Mouse (Mus musculus): Measurements from ENCODE around the gene Ubd. TPM values are rescaled to one million over a fixed set of nuclear protein-coding genes. Genes with fewer than 3 reads are reported as not detected.
"Not testable (repeated sequence)": the region's sequence is repeated elsewhere in the genome, so short reads cannot be mapped to it uniquely, and the experiment has no call there.

Ubd gene
- polyA plus RNA-seq, 1 experiment from 2014 or later, result not detected

GRCm38 (mm10) chr17:37203206-37203916 is 9.7 kb downstream of the Ubd start:
- ATAC-seq (replicated peaks; ENCODE audit: low FRiP score, low TSS enrichment, low read depth), result peak; percentile 76; the same call in 1 of the 2 replicates
- Histone ChIP-seq H3K36me3 (ENCODE audit: control insufficient read depth, insufficient read depth, low read length) (no peaks in the 10 kb centered on the region), H3K4me3 (ENCODE audit: low read depth, low read length) (no peak overlapping the region), H3K27ac (ENCODE audit: low read depth) (no peak overlapping the region), H3K9me3 (ENCODE audit: control insufficient read depth, low read length) (no peaks in the 10 kb centered on the region), H3K4me2 (ENCODE audit: low read length) (no peak overlapping the region), H3K27me3 (replicated peaks; ENCODE audit: control insufficient read depth, insufficient read depth, low read length) (no peaks in the 10 kb centered on the region), H3K4me1 (replicated peaks; ENCODE audit: control insufficient read depth, insufficient read depth, low read length) (no peaks in the 10 kb centered on the region), H3K9ac (ENCODE audit: low read length) (no peak overlapping the region)
- WGBS, result 0% methylated on average over 4 of the region's 4 CpGs
- peak; percentile 88 for DNase-seq (ENCODE audit: low spot score)

GRCm38 (mm10) chr17:37203917-37204236 is 10.2 kb downstream of the Ubd start:
- peak; percentile 23; the same call in 1 of the 2 replicates for ATAC-seq (replicated peaks; ENCODE audit: low FRiP score, low TSS enrichment, low read depth)
- DNase-seq (ENCODE audit: low spot score), result no peak
- Histone ChIP-seq H3K9me3 (ENCODE audit: control insufficient read depth, low read length) (no peaks in the 10 kb centered on the region), H3K4me1 (replicated peaks; ENCODE audit: control insufficient read depth, insufficient read depth, low read length) (no peaks in the 10 kb centered on the region), H3K27ac (ENCODE audit: low read depth) (no peak overlapping the region), H3K4me3 (ENCODE audit: low read depth, low read length) (no peak overlapping the region), H3K36me3 (ENCODE audit: control insufficient read depth, insufficient read depth, low read length) (no peaks in the 10 kb centered on the region), H3K27me3 (replicated peaks; ENCODE audit: control insufficient read depth, insufficient read depth, low read length) (no peaks in the 10 kb centered on the region), H3K4me2 (ENCODE audit: low read length) (no peak overlapping the region), H3K9ac (ENCODE audit: low read length) (no peak overlapping the region)
- WGBS, result 32% methylated on average over 3 of the region's 3 CpGs

DNA sequence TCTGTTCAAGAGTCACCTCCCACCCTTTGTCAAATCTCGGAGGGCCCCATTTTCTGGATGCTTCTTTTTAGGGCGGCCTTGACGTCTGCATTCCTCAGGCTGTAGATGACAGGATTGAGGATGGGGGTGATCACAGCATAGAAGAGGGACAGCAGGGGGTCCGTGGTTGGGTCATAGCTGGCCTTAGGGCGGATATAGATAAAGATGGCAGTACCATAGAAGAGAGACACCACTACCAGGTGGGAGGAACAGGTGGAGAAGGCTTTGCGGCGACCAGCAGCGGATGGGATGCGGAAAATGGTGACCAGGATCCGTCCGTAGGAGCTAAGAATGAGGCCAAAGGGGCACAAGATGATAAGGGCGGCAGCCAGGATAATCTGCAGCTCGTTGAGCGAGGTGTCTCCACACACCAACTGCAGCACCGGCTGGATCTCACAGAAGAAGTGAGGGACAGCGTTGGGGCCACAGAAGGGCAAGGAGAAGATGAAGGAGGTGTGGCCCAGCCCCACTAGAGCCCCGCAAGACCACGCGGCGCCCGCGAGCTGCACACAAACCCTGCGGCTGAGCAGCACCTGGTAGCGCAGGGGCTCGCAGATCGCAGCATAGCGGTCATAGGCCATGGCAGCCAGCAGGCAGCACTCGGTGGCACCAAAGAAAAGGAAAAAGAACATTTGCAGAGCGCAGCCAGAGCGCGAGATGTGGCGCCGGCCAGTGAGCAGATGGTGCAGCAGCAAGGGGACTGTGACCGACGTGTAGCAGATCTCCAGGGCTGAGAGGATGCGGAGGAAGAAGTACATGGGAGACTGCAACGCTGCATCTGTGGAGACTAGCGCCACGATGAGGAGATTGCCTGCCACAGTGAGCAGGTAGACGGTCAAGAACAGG is 17.4 kb downstream of the Ubd start:
- H3K36me3 ChIP-seq (ENCODE audit: control insufficient read depth, insufficient read depth, low read length), result no peaks in the 10 kb centered on the region
- 18% methylated on average over 40 of the region's 40 CpGs for WGBS
- peak overlapping the region; percentile 45 for H3K4me2 ChIP-seq (ENCODE audit: low read length)
- no peak overlapping the region for H3K9ac ChIP-seq (ENCODE audit: low read length)
- ATAC-seq (replicated peaks; ENCODE audit: low FRiP score, low TSS enrichment, low read depth) (no peak), DNase-seq (ENCODE audit: low spot score) (peak; percentile 60)
- no peaks in the 10 kb centered on the region for H3K4me1 ChIP-seq (replicated peaks; ENCODE audit: control insufficient read depth, insufficient read depth, low read length)
- H3K4me3 ChIP-seq (ENCODE audit: low read depth, low read length), result peak overlapping the region; percentile 13
- H3K27me3 ChIP-seq (replicated peaks; ENCODE audit: control insufficient read depth, insufficient read depth, low read length), result peaks cover 19% of the 10 kb centered on the region
- no peak overlapping the region for H3K27ac ChIP-seq (ENCODE audit: low read depth)
- no peaks in the 10 kb centered on the region for H3K9me3 ChIP-seq (ENCODE audit: control insufficient read depth, low read length)

- Histone ChIP-seq H3K27ac (ENCODE audit: low read depth) (no peak within 1 kb of the TSS), H3K9me3 (ENCODE audit: control insufficient read depth, low read length) (no peaks in the 10 kb centered on the region), H3K36me3 (ENCODE audit: control insufficient read depth, insufficient read depth, low read length) (no peaks in the 10 kb centered on the region), H3K4me1 (replicated peaks; ENCODE audit: control insufficient read depth, insufficient read depth, low read length) (no peaks in the 10 kb centered on the region), H3K27me3 (replicated peaks; ENCODE audit: control insufficient read depth, insufficient read depth, low read length) (peaks cover 19% of the 10 kb centered on the region), H3K9ac (ENCODE audit: low read length) (no peak within 1 kb of the TSS), H3K4me2 (ENCODE audit: low read length) (no peak within 1 kb of the TSS), H3K4me3 (ENCODE audit: low read depth, low read length) (no peak within 1 kb of the TSS)
- WGBS, result 67% methylated on average over 3 of the region's 3 CpGs
- no peak for ATAC-seq (replicated peaks; ENCODE audit: low FRiP score, low TSS enrichment, low read depth)
- DNase-seq (ENCODE audit: low spot score), result no peak
These were observed 19.3 kb downstream of the Ubd start, which contains the start of gene Olfr95 for GRCm38 (mm10) chr17:37213018-37213417. Olfr95 (minus strand) TSS chr17:37213118.

GRCm38 (mm10) chr17:37218486-37218885 is 24.8 kb downstream of the Ubd start:
- Histone ChIP-seq H3K4me1 (replicated peaks; ENCODE audit: control insufficient read depth, insufficient read depth, low read length) (no peaks in the 10 kb centered on the region), H3K27ac (ENCODE audit: low read depth) (no peak overlapping the region), H3K9me3 (ENCODE audit: control insufficient read depth, low read length) (no peaks in the 10 kb centered on the region), H3K36me3 (ENCODE audit: control insufficient read depth, insufficient read depth, low read length) (no peaks in the 10 kb centered on the region), H3K4me2 (ENCODE audit: low read length) (no peak overlapping the region), H3K27me3 (replicated peaks; ENCODE audit: control insufficient read depth, insufficient read depth, low read length) (no peaks in the 10 kb centered on the region), H3K9ac (ENCODE audit: low read length) (no peak overlapping the region), H3K4me3 (ENCODE audit: low read depth, low read length) (no peak overlapping the region)
- no peak for ATAC-seq (replicated peaks; ENCODE audit: low FRiP score, low TSS enrichment, low read depth)
- DNase-seq (ENCODE audit: low spot score), result no peak
- WGBS, result 79% methylated on average over 3 of the region's 3 CpGs

DNA sequence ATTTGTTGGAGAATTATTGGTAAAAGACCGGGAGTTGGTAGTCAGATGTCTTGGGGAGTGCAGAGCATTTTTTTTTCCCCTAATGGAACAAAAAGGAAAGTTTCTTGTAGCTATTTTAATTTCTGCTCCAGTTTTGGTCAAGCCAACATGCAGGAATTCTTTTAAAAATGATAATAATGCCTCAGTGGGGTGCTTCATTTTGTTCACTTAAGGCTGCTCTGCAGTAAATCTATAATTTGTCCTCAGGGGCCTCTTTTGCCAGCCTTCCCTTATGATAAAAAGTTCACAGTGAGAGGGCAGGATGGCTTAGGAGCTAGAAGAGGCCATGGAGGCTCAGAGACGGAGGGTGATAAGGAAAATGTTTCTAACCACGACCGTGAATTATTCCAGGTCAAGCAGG is 26.2 kb downstream of the Ubd start, which contains the start of gene Olfr96:
Gene Olfr96, plus strand, starts transcription at position 301 of the 400 bp plus-strand sequence.
- no peaks in the 10 kb centered on the region for H3K27me3 ChIP-seq (replicated peaks; ENCODE audit: control insufficient read depth, insufficient read depth, low read length)
- WGBS, result 70% methylated on average over 4 of the region's 4 CpGs
- ATAC-seq (replicated peaks; ENCODE audit: low FRiP score, low TSS enrichment, low read depth) (no peak), DNase-seq (ENCODE audit: low spot score) (no peak)
- H3K9me3 ChIP-seq (ENCODE audit: control insufficient read depth, low read length), result no peaks in the 10 kb centered on the region
- no peak within 1 kb of the TSS for H3K27ac ChIP-seq (ENCODE audit: low read depth)
- no peak within 1 kb of the TSS for H3K4me2 ChIP-seq (ENCODE audit: low read length)
- no peak within 1 kb of the TSS for H3K9ac ChIP-seq (ENCODE audit: low read length)
- H3K4me3 ChIP-seq (ENCODE audit: low read depth, low read length), result no peak within 1 kb of the TSS
- H3K36me3 ChIP-seq (ENCODE audit: control insufficient read depth, insufficient read depth, low read length), result no peaks in the 10 kb centered on the region
- no peaks in the 10 kb centered on the region for H3K4me1 ChIP-seq (replicated peaks; ENCODE audit: control insufficient read depth, insufficient read depth, low read length)

GRCm38 (mm10) chr17:37221879-37222278 is 28.2 kb downstream of the Ubd start:
- H3K27ac ChIP-seq (ENCODE audit: low read depth), result no peak overlapping the region

GRCm38 (mm10) chr17:37237230-37237629 is 43.5 kb downstream of the Ubd start, which contains the start of gene Olfr97:
Olfr97 (minus strand) TSS chr17:37237330.
- not testable (repeated sequence) for H3K36me3 ChIP-seq (ENCODE audit: control insufficient read depth, insufficient read depth, low read length); H3K27me3 ChIP-seq (replicated peaks; ENCODE audit: control insufficient read depth, insufficient read depth, low read length); H3K9me3 ChIP-seq (ENCODE audit: control insufficient read depth, low read length); H3K4me3 ChIP-seq (ENCODE audit: low read depth, low read length); H3K27ac ChIP-seq (ENCODE audit: low read depth); ATAC-seq (replicated peaks; ENCODE audit: low FRiP score, low TSS enrichment, low read depth); H3K4me2 ChIP-seq (ENCODE audit: low read length); H3K4me1 ChIP-seq (replicated peaks; ENCODE audit: control insufficient read depth, insufficient read depth, low read length); DNase-seq (ENCODE audit: low spot score); H3K9ac ChIP-seq (ENCODE audit: low read length)
- WGBS, result 92% methylated on average over 2 of the region's 2 CpGs

More at GRCm38 (mm10) chr17:37221879-37222278, 28.2 kb downstream of the Ubd start:
- Histone ChIP-seq H3K4me3 (ENCODE audit: low read depth, low read length) (no peak overlapping the region), H3K9ac (ENCODE audit: low read length) (no peak overlapping the region), H3K4me1 (replicated peaks; ENCODE audit: control insufficient read depth, insufficient read depth, low read length) (no peaks in the 10 kb centered on the region), H3K4me2 (ENCODE audit: low read length) (no peak overlapping the region), H3K9me3 (ENCODE audit: control insufficient read depth, low read length) (no peaks in the 10 kb centered on the region), H3K36me3 (ENCODE audit: control insufficient read depth, insufficient read depth, low read length) (no peaks in the 10 kb centered on the region), H3K27me3 (replicated peaks; ENCODE audit: control insufficient read depth, insufficient read depth, low read length) (no peaks in the 10 kb centered on the region)
- DNase-seq (ENCODE audit: low spot score) (no peak), ATAC-seq (replicated peaks; ENCODE audit: low FRiP score, low TSS enrichment, low read depth) (no peak)
- 17% methylated on average over 1 of the region's 1 CpGs for WGBS
